7 mouse cellular contexts compared by ENCODE assay signal in the genomic region with DNA sequence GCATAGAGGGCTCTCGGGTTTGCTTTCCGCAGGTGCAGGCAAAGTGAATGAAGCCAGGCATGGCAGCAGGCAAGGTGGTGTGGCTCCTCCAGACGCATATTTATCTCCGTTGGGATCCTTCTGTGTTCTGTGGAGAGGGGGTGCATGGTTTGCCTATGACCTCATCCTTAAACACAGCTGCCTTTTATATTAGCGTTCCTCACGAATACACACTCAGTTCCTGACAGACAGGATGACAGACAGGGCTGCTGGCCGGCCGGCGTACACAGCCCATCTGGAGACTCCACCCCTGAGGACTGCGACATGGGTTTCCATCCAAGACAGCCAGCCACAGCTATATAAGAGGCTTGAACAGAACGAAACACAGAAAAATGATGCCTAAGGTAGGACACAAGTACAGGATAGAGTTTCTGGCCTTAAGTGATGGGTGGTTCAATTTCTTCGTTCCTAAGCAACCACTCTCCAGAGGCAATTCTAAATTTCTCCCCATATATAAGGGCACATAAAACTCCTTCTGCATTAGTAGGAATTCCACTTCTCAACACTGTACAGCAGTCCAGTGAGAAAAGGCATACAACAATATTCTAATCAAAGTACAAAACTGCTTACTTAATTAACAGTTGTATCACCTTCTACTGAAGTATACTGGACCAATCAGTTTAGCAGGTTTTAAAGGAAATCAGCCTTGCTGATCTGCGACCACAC.
DNase-seq lines count a peak whose midpoint lies in the region; ATAC-seq and TF ChIP-seq lines count a peak whose summit lies in the region.

No protein-coding gene starts in this region.

- peaks cover 38% of the 10 kb centered on the region for H3K4me1 ChIP-seq in lung, embryonic 15.5 days
- peaks cover 30% of the 10 kb centered on the region for H3K4me1 ChIP-seq in lung, adult 2 months (ENCODE audit: control insufficient read depth, insufficient read depth, low read length)
- peaks cover 12% of the 10 kb centered on the region; the same call in 1 of the 2 replicates for H3K4me1 ChIP-seq in forebrain, postnatal 0 days (ENCODE audit: insufficient read depth)
- peaks cover 52% of the 10 kb centered on the region for H3K4me1 ChIP-seq in limb, embryonic 13.5 days
- H3K4me1 ChIP-seq in stomach, embryonic 16.5 days (ENCODE audit: control insufficient read depth, insufficient read depth, low read length) = peaks cover 28% of the 10 kb centered on the region

- H3K4me3 ChIP-seq in lung, embryonic 15.5 days = no peak overlapping the region
- no peak overlapping the region for H3K4me3 ChIP-seq in lung, adult 2 months (replicated peaks; ENCODE audit: extremely low read depth, low read depth, low read length)
- no peak overlapping the region for H3K4me3 ChIP-seq in forebrain, postnatal 0 days (ENCODE audit: low read depth, low read length)
- no peak overlapping the region for H3K4me3 ChIP-seq in limb, embryonic 13.5 days
- H3K4me3 ChIP-seq in stomach, embryonic 16.5 days (replicated peaks; ENCODE audit: low read length) = no peak overlapping the region

- no peak for DNase-seq in lung, adult 2 months
- DNase-seq in forebrain, postnatal 0 days = no peak
- DNase-seq in testis, postnatal 14 days (ENCODE audit: low spot score) = no peak
- DNase-seq in cerebellum, adult 8-10 months = no peak

- 0 out of 2 replicates have a peak overlapping the region, but pooled peaks have one; percentile 34 for H3K27ac ChIP-seq in lung, embryonic 15.5 days
- H3K27ac ChIP-seq in forebrain, postnatal 0 days (ENCODE audit: low read depth, low read length) = no peak overlapping the region
- H3K27ac ChIP-seq in limb, embryonic 13.5 days = no peak overlapping the region; the same call in 1 of the 2 replicates
- peak overlapping the region; percentile 39 for H3K27ac ChIP-seq in stomach, embryonic 16.5 days (ENCODE audit: low read length)

- TF ChIP-seq POLR2A in lung, adult 2 months (IDR thresholded peaks at IDR 0.05; ENCODE audit: borderline replicate concordance, extremely low read depth, low read depth, low read length) = no peak

- peak; percentile 81; the same call in 1 of the 2 replicates for ATAC-seq in lung, embryonic 15.5 days (ENCODE audit: borderline replicate concordance, extremely low read depth, low FRiP score, low TSS enrichment)
- peak; percentile 51 for ATAC-seq in forebrain, postnatal 0 days
- peak; percentile 83 for ATAC-seq in limb, embryonic 13.5 days (ENCODE audit: low FRiP score, low read depth)
- peak; percentile 53 for ATAC-seq in stomach, embryonic 16.5 days (ENCODE audit: insufficient read depth, low FRiP score)

- no peaks in the 10 kb centered on the region for H3K27me3 ChIP-seq in lung, embryonic 15.5 days
- H3K27me3 ChIP-seq in forebrain, postnatal 0 days (ENCODE audit: insufficient read depth, low read length) = no peaks in the 10 kb centered on the region
- H3K27me3 ChIP-seq in limb, embryonic 13.5 days = no peaks in the 10 kb centered on the region
- no peaks in the 10 kb centered on the region for H3K27me3 ChIP-seq in stomach, embryonic 16.5 days (ENCODE audit: control insufficient read depth, insufficient read depth, low read length)

- TF ChIP-seq CTCF in lung, adult 2 months (IDR thresholded peaks at IDR 0.05; ENCODE audit: insufficient read depth, low read length) = no peak
- no peak for TF ChIP-seq CTCF in forebrain, postnatal 0 days (IDR thresholded peaks at IDR 0.05; ENCODE audit: low read depth)

- WGBS in lung, embryonic 15.5 days = 23% methylated on average over 13 of the region's 13 CpGs
- WGBS in lung, adult 2 months = 24% methylated on average over 13 of the region's 13 CpGs
- WGBS in forebrain, postnatal 0 days = 35% methylated on average over 13 of the region's 13 CpGs
- 47% methylated on average over 13 of the region's 13 CpGs for WGBS in limb, embryonic 13.5 days
- WGBS in stomach, embryonic 16.5 days = 35% methylated on average over 13 of the region's 13 CpGs

- H3K9me3 ChIP-seq in lung, embryonic 15.5 days = no peaks in the 10 kb centered on the region
- no peaks in the 10 kb centered on the region for H3K9me3 ChIP-seq in forebrain, postnatal 0 days (ENCODE audit: low read length)
- H3K9me3 ChIP-seq in limb, embryonic 13.5 days = no peaks in the 10 kb centered on the region
- no peaks in the 10 kb centered on the region for H3K9me3 ChIP-seq in stomach, embryonic 16.5 days (replicated peaks; ENCODE audit: control insufficient read depth, low read length)

- no peak overlapping the region for H3K9ac ChIP-seq in lung, embryonic 15.5 days
- H3K9ac ChIP-seq in forebrain, postnatal 0 days = no peak overlapping the region
- H3K9ac ChIP-seq in limb, embryonic 13.5 days = no peak overlapping the region
- no peak overlapping the region for H3K9ac ChIP-seq in stomach, embryonic 16.5 days (ENCODE audit: low read length)

- H3K36me3 ChIP-seq in lung, embryonic 15.5 days = no peaks in the 10 kb centered on the region
- no peaks in the 10 kb centered on the region for H3K36me3 ChIP-seq in forebrain, postnatal 0 days (ENCODE audit: insufficient read depth)
- H3K36me3 ChIP-seq in limb, embryonic 13.5 days = no peaks in the 10 kb centered on the region
- H3K36me3 ChIP-seq in stomach, embryonic 16.5 days (ENCODE audit: control insufficient read depth, insufficient read depth, low read length) = peaks cover 2% of the 10 kb centered on the region; the same call in 1 of the 2 replicates

- H3K4me2 ChIP-seq in lung, embryonic 15.5 days = no peak overlapping the region
- no peak overlapping the region for H3K4me2 ChIP-seq in forebrain, postnatal 0 days (ENCODE audit: low read depth)
- no peak overlapping the region for H3K4me2 ChIP-seq in limb, embryonic 13.5 days (replicated peaks)
- H3K4me2 ChIP-seq in stomach, embryonic 16.5 days (ENCODE audit: low read depth, low read length) = no peak overlapping the region

Comparison
In these comparisons a context has a peak if more than half of its experiments do, and no peak if none do; other contexts are left out.
1. H3K27ac ChIP-seq: peak in lung, embryonic 15.5 days (single experiment) and stomach, embryonic 16.5 days (single experiment); none in forebrain, postnatal 0 days (single experiment) and limb, embryonic 13.5 days (single experiment).
2. Peak in every context shown above with its lines, with median percentiles within 50 percentile points of each other: ATAC-seq.